Mouse (Mus musculus) MEL (cell line): ENCODE data around the gene Pitpnm3. TPM values are rescaled to one million over a fixed set of nuclear protein-coding genes. Genes with fewer than 3 reads are reported as not detected.

Experiments
- DNase-seq: peaks from one replicate; pipeline ENCODE4 v3.0.0; 2011; ENCODE audit warnings: low read depth, low spot score
- H3K27ac ChIP-seq: 2 replicates; pipeline ENCODE4 v1.5.1; 2012; ENCODE audit warnings: low read depth, mild to moderate bottlenecking, control low read depth, low read length, moderate library complexity; ENCODE audit not compliant: control insufficient read depth
- H3K27me3 ChIP-seq, 2 experiments: fragments of 150-350 bp in 1 of 2; sonication (generic) in 1 of 2; 2 replicates each; pipeline ENCODE4 v1.6.1; 2012; ENCODE audit warnings: low read length in 2 of 2, mild to moderate bottlenecking in 2 of 2, improper control_type of control experiment in 1 of 2, moderate library complexity in 1 of 2; ENCODE audit not compliant: insufficient read depth in 2 of 2, control insufficient read depth in 1 of 2
- H3K36me3 ChIP-seq, 2 experiments: 2 replicates each; pipeline ENCODE4 v1.6.1; 2012 to 2014; ENCODE audit warnings: low read length in 2 of 2, improper control_type of control experiment in 1 of 2, inconsistent platforms in 1 of 2, mild to moderate bottlenecking in 1 of 2; ENCODE audit not compliant: insufficient read depth in 2 of 2, control insufficient read depth in 1 of 2
- H3K4me1 ChIP-seq, 2 experiments: fragments of 150-350 bp in 1 of 2; sonication (generic) in 1 of 2; 2 replicates each; pipeline ENCODE4 v1.6.1; 2012; ENCODE audit warnings: low read length in 2 of 2, improper control_type of control experiment in 1 of 2, mild to moderate bottlenecking in 1 of 2; ENCODE audit not compliant: insufficient read depth in 2 of 2, control insufficient read depth in 1 of 2
- H3K4me3 ChIP-seq, 2 experiments: fragments of 150-350 bp in 1 of 2; sonication (generic) in 1 of 2; 2 replicates each; pipeline ENCODE4 v1.5.1; 2012; ENCODE audit warnings: low read depth in 2 of 2, low read length in 2 of 2, mild to moderate bottlenecking in 2 of 2, moderate library complexity in 2 of 2, control low read depth in 1 of 2, improper control_type of control experiment in 1 of 2; ENCODE audit not compliant: control insufficient read depth in 1 of 2, insufficient read depth in 1 of 2
- H3K79me2 ChIP-seq: 2 replicates; pipeline ENCODE4 v1.6.1; 2012; ENCODE audit warnings: mild to moderate bottlenecking, low read length, moderate library complexity; ENCODE audit not compliant: control insufficient read depth, poor library complexity, insufficient read depth
- H3K9ac ChIP-seq: 2 replicates; pipeline ENCODE4 v1.6.1; 2012; ENCODE audit warnings: low read depth, mild to moderate bottlenecking, control low read depth, low read length, moderate library complexity; ENCODE audit not compliant: control insufficient read depth, poor library complexity, severe bottlenecking
- H3K9me3 ChIP-seq: fragments of 150-350 bp; sonication (generic); replicated peaks from 2 replicates; pipeline ENCODE4 v1.6.1; 2012; ENCODE audit warnings: mild to moderate bottlenecking, low read length, improper control_type of control experiment, moderate library complexity; ENCODE audit not compliant: insufficient read depth
- CTCF ChIP-seq, 3 experiments: IDR thresholded peaks in 2 of 3; conservative IDR thresholded peaks in 1 of 3; 2 replicates each; pipeline ENCODE4 v1.5.1; 2011 to 2012; ENCODE audit warnings: low read length in 3 of 3, low read depth in 2 of 3, mild to moderate bottlenecking in 2 of 3, improper control_type of control experiment in 1 of 3, inconsistent platforms in 1 of 3, mixed read lengths in 1 of 3, moderate library complexity in 1 of 3; ENCODE audit not compliant: control insufficient read depth in 1 of 3, insufficient read depth in 1 of 3, poor library complexity in 1 of 3, severe bottlenecking in 1 of 3
- E2F4 ChIP-seq: IDR thresholded peaks from 2 replicates; pipeline ENCODE4 v1.6.1; 2011; ENCODE audit warnings: low read depth, low read length, improper control_type of control experiment, borderline replicate concordance
- ELF1 ChIP-seq: IDR thresholded peaks from 2 replicates; pipeline ENCODE4 v1.6.1; 2014; ENCODE audit warnings: low read depth, mild to moderate bottlenecking, inconsistent platforms, low read length, improper control_type of control experiment, moderate library complexity
- EP300 ChIP-seq, 2 experiments: IDR thresholded peaks; 2 replicates each; pipeline ENCODE4 v1.6.1; 2011; ENCODE audit warnings: improper control_type of control experiment in 2 of 2, low read length in 2 of 2, low read depth in 1 of 2, mild to moderate bottlenecking in 1 of 2
- ETS1 ChIP-seq: IDR thresholded peaks from 2 replicates; pipeline ENCODE4 v1.6.1; 2012; ENCODE audit warnings: low read depth, mild to moderate bottlenecking, inconsistent platforms, low read length, improper control_type of control experiment, moderate library complexity
- GATA1 ChIP-seq: IDR thresholded peaks from 2 replicates; pipeline ENCODE4 v1.6.1; 2011; ENCODE audit warnings: low read depth, low read length, improper control_type of control experiment
- JUND ChIP-seq: IDR thresholded peaks from 2 replicates; pipeline ENCODE4 v1.6.1; 2011; ENCODE audit warnings: low read depth, mild to moderate bottlenecking, improper control_type of control experiment, low read length
- MXI1 ChIP-seq: IDR thresholded peaks from 2 replicates; pipeline ENCODE4 v1.6.1; 2011; ENCODE audit warnings: mild to moderate bottlenecking, low read depth, low read length, improper control_type of control experiment
- MYB ChIP-seq: IDR thresholded peaks from 2 replicates; pipeline ENCODE4 v1.6.1; 2011; ENCODE audit warnings: mild to moderate bottlenecking, low read depth, low read length, improper control_type of control experiment
- MYC ChIP-seq: IDR thresholded peaks from 2 replicates; pipeline ENCODE4 v1.6.1; 2011; ENCODE audit warnings: low read depth, mild to moderate bottlenecking, low read length, improper control_type of control experiment, moderate library complexity
- RCOR1 ChIP-seq: IDR thresholded peaks from 2 replicates; pipeline ENCODE4 v1.6.1; 2012; ENCODE audit warnings: low read depth, mild to moderate bottlenecking, inconsistent platforms, low read length, improper control_type of control experiment
- SIN3A ChIP-seq: IDR thresholded peaks from 2 replicates; pipeline ENCODE4 v1.6.1; 2012; ENCODE audit warnings: low read length, improper control_type of control experiment, inconsistent platforms
- TBP ChIP-seq: IDR thresholded peaks from 2 replicates; pipeline ENCODE4 v1.8.0; 2011; ENCODE audit warnings: low read depth, low read length, improper control_type of control experiment
- TCF12 ChIP-seq: IDR thresholded peaks from 2 replicates; pipeline ENCODE4 v1.6.1; 2014; ENCODE audit warnings: low read depth, mild to moderate bottlenecking, inconsistent platforms, low read length, improper control_type of control experiment, moderate library complexity
- UBTF ChIP-seq: IDR thresholded peaks from 2 replicates; pipeline ENCODE4 v1.6.1; 2012; ENCODE audit warnings: low read depth, mild to moderate bottlenecking, inconsistent platforms, low read length, improper control_type of control experiment, moderate library complexity, borderline replicate concordance; ENCODE audit not compliant: insufficient read depth
- USF1 ChIP-seq: IDR thresholded peaks from 2 replicates; pipeline ENCODE4 v1.6.1; 2014; ENCODE audit warnings: low read depth, mild to moderate bottlenecking, inconsistent platforms, low read length, improper control_type of control experiment, moderate library complexity
- USF2 ChIP-seq, 2 experiments: IDR thresholded peaks; 2 replicates each; pipeline ENCODE4 v1.6.1; 2011 to 2012; ENCODE audit warnings: improper control_type of control experiment in 2 of 2, low read length in 2 of 2, borderline replicate concordance in 1 of 2, inconsistent platforms in 1 of 2, low read depth in 1 of 2, mild to moderate bottlenecking in 1 of 2; ENCODE audit not compliant: insufficient read depth in 1 of 2
- ZC3H11A ChIP-seq: IDR thresholded peaks from 2 replicates; pipeline ENCODE4 v1.6.1; 2012; ENCODE audit warnings: low read depth, mild to moderate bottlenecking, inconsistent platforms, low read length, improper control_type of control experiment
- ZMIZ1 ChIP-seq: IDR thresholded peaks from 2 replicates; pipeline ENCODE4 v1.6.1; 2012; ENCODE audit warnings: low read depth, mild to moderate bottlenecking, inconsistent platforms, low read length, improper control_type of control experiment, moderate library complexity
- ZNF384 ChIP-seq: IDR thresholded peaks from 2 replicates; pipeline ENCODE4 v1.6.1; 2012; ENCODE audit warnings: low read depth, mild to moderate bottlenecking, inconsistent platforms, low read length, improper control_type of control experiment
- polyA plus RNA-seq, 2 experiments: library from polyadenylated mRNA; stranded (reverse) in 1 of 2; unstranded in 1 of 2; fragments of >175 nt in 1 of 2; fragments of >200 nt in 1 of 2; gene quantifications; 2 replicates each; pipeline versions ENCODE4 v1.2.1 to v1.2.4; 2012; ENCODE audit warnings: low replicate concordance in 2 of 2, low read depth in 1 of 2; ENCODE audit not compliant: insufficient read length in 2 of 2, insufficient read depth in 1 of 2, missing spikeins in 1 of 2
- total RNA-seq: library from RNA; depleted of rRNA; stranded (reverse); fragments of 300-350 nt; gene quantifications from 2 replicates; pipeline ENCODE4 v1.2.3, GENCODE M21; 2012

The Pitpnm3 gene
- total and polyA plus RNA-seq, 3 experiments = 0.24 TPM; not detected in 2

GRCm38 (mm10) chr11:72131697-72132096, 3.9 kb downstream of the Pitpnm3 start:
- no peak for TF ChIP-seq SIN3A
- TF ChIP-seq MYC = no peak
- TF ChIP-seq ZNF384 = no peak
- no peak for TF ChIP-seq TCF12
- no peak for TF ChIP-seq E2F4
- no peak for TF ChIP-seq TBP
- TF ChIP-seq USF1 = no peak
- TF ChIP-seq ELF1 = no peak
- TF ChIP-seq ZMIZ1 = no peak
- TF ChIP-seq RCOR1 = no peak
- TF ChIP-seq MYB = no peak
- no peak for TF ChIP-seq USF2 (IDR thresholded peaks at IDR 0.05; ENCODE audit: borderline replicate concordance in 1 of 2, insufficient read depth in 1 of 2, low read depth in 1 of 2, low read length in 2 of 2)
- no peak for TF ChIP-seq MXI1
- TF ChIP-seq, all 39 proteins: peak for 0
- no peaks in the 10 kb centered on the region for H3K79me2 ChIP-seq
- no peaks in the 10 kb centered on the region for H3K27me3 ChIP-seq

GRCm38 (mm10) chr11:72130905-72131304, 4.7 kb downstream of the Pitpnm3 start:
- no peaks in the 10 kb centered on the region for H3K79me2 ChIP-seq
- no peak overlapping the region for H3K4me3 ChIP-seq
- H3K27me3 ChIP-seq = no peaks in the 10 kb centered on the region
- TF ChIP-seq TBP (no peak), ZC3H11A (no peak), MYB (no peak), CTCF (IDR thresholded peaks at IDR 0.05 in 2 of 3, conservative IDR thresholded peaks at IDR 0.05 in 1 of 3; ENCODE audit: control insufficient read depth in 1 of 3, insufficient read depth in 1 of 3, low read depth in 2 of 3, low read length in 3 of 3, poor library complexity in 1 of 3, severe bottlenecking in 1 of 3) (no peak), EP300 (IDR thresholded peaks at IDR 0.05; ENCODE audit: low read depth in 1 of 2, low read length in 2 of 2) (no peak), ETS1 (no peak), E2F4 (no peak), TCF12 (no peak), GATA1 (no peak), MXI1 (no peak), UBTF (no peak), JUND (no peak), ELF1 (no peak)
- TF ChIP-seq, all 39 proteins: peak for 0
- Histone ChIP-seq H3K9ac (no peak overlapping the region), H3K4me1 (no peaks in the 10 kb centered on the region), H3K9me3 (no peaks in the 10 kb centered on the region), H3K36me3 (no peaks in the 10 kb centered on the region), H3K27ac (no peak overlapping the region)
- no peak for DNase-seq

More at GRCm38 (mm10) chr11:72131697-72132096, 3.9 kb downstream of the Pitpnm3 start:
- no peaks in the 10 kb centered on the region for H3K4me1 ChIP-seq
- no peaks in the 10 kb centered on the region for H3K9me3 ChIP-seq
- no peak overlapping the region for H3K4me3 ChIP-seq
- H3K9ac ChIP-seq = no peak overlapping the region
- DNase-seq = no peak
- no peak overlapping the region for H3K27ac ChIP-seq
- no peaks in the 10 kb centered on the region for H3K36me3 ChIP-seq
